Mouse (Mus musculus): ENCODE data around the gene Atxn2. TPM values are rescaled to one million over a fixed set of nuclear protein-coding genes. Genes with fewer than 3 reads are reported as not detected.
A peak's percentile ranks its signal among the peaks of the same experiment; 100 is the strongest.

Atxn2 gene
- polyA plus RNA-seq, 1 experiment from 2014 or later: 53.2 TPM

GRCm38 (mm10) chr5:121848035-121848519, 136.9 kb downstream of the Atxn2 start:
- under 1% methylated on average over 17 of the region's 17 CpGs for WGBS
- Histone ChIP-seq H3K27me3 (peaks cover 25% of the 10 kb centered on the region), H3K9ac (peak overlapping the region; percentile 89), H3K4me3 (peak overlapping the region; percentile 88), H3K36me3 (peaks cover 23% of the 10 kb centered on the region), H3K4me2 (peak overlapping the region; percentile 81), H3K9me3 (no peaks in the 10 kb centered on the region), H3K27ac (peak overlapping the region; percentile 83), H3K4me1 (peaks cover 33% of the 10 kb centered on the region)
- no peak for ATAC-seq (ENCODE audit: insufficient number of reproducible peaks, insufficient read depth, low FRiP score, low TSS enrichment, low read depth)

- Histone ChIP-seq H3K4me3 (peak within 1 kb of the TSS; percentile 88), H3K27ac (peak within 1 kb of the TSS; percentile 83)
Observed at GRCm38 (mm10) chr5:121848743-121849142, 137.6 kb downstream of the Atxn2 start, which contains the start of gene Pheta1. Pheta1 (plus strand) TSS chr5:121848984.

GRCm38 (mm10) chr5:121849478-121850349, 138.6 kb downstream of the Atxn2 start:
- Histone ChIP-seq H3K27me3 (peaks cover 10% of the 10 kb centered on the region), H3K9me3 (no peaks in the 10 kb centered on the region), H3K4me1 (peaks cover 35% of the 10 kb centered on the region), H3K9ac (peak overlapping the region; percentile 89), H3K4me2 (peak overlapping the region; percentile 81), H3K36me3 (peaks cover 40% of the 10 kb centered on the region), H3K27ac (no peak overlapping the region), H3K4me3 (peak overlapping the region; percentile 88)
- no peak for ATAC-seq (ENCODE audit: insufficient number of reproducible peaks, insufficient read depth, low FRiP score, low TSS enrichment, low read depth)
- WGBS: 33% methylated on average over 20 of the region's 20 CpGs

More at GRCm38 (mm10) chr5:121848743-121849142, 137.6 kb downstream of the Atxn2 start, which contains the start of gene Pheta1:
- Histone ChIP-seq H3K27me3 (peaks cover 18% of the 10 kb centered on the region), H3K9me3 (no peaks in the 10 kb centered on the region), H3K4me1 (peaks cover 32% of the 10 kb centered on the region), H3K4me2 (peak within 1 kb of the TSS; percentile 81), H3K9ac (peak within 1 kb of the TSS; percentile 89), H3K36me3 (peaks cover 30% of the 10 kb centered on the region)
- peak; percentile 78 for ATAC-seq (ENCODE audit: insufficient number of reproducible peaks, insufficient read depth, low FRiP score, low TSS enrichment, low read depth)
- WGBS: 1% methylated on average over 42 of the region's 42 CpGs

GRCm38 (mm10) chr5:121853368-121854051, 142.4 kb downstream of the Atxn2 start:
- Histone ChIP-seq H3K27ac (peak overlapping the region; percentile 16; the same call in 1 of the 2 replicates), H3K4me2 (no peak overlapping the region), H3K4me3 (no peak overlapping the region), H3K9me3 (no peaks in the 10 kb centered on the region), H3K9ac (no peak overlapping the region), H3K36me3 (peaks cover 61% of the 10 kb centered on the region), H3K4me1 (peaks cover 28% of the 10 kb centered on the region), H3K27me3 (no peaks in the 10 kb centered on the region)
- 86% methylated on average over 9 of the region's 9 CpGs for WGBS
- no peak for ATAC-seq (ENCODE audit: insufficient number of reproducible peaks, insufficient read depth, low FRiP score, low TSS enrichment, low read depth)

GRCm38 (mm10) chr5:121854768-121855167, 143.6 kb downstream of the Atxn2 start:
- 74% methylated on average over 10 of the region's 10 CpGs for WGBS

GRCm38 (mm10) chr5:121856740-121857139, 145.6 kb downstream of the Atxn2 start:
- peaks cover 6% of the 10 kb centered on the region; the same call in 1 of the 2 replicates for H3K4me1 ChIP-seq
- WGBS: 85% methylated on average over 11 of the region's 11 CpGs
- no peak overlapping the region for H3K9ac ChIP-seq
- H3K27ac ChIP-seq: no peak overlapping the region
- no peak for ATAC-seq (ENCODE audit: insufficient number of reproducible peaks, insufficient read depth, low FRiP score, low TSS enrichment, low read depth)
- H3K9me3 ChIP-seq: peaks cover 6% of the 10 kb centered on the region; the same call in 1 of the 2 replicates
- no peak overlapping the region for H3K4me3 ChIP-seq
- no peaks in the 10 kb centered on the region for H3K27me3 ChIP-seq
- H3K36me3 ChIP-seq: peaks cover 66% of the 10 kb centered on the region
- H3K4me2 ChIP-seq: no peak overlapping the region

More at GRCm38 (mm10) chr5:121854768-121855167, 143.6 kb downstream of the Atxn2 start:
- H3K27ac ChIP-seq: no peak overlapping the region
- no peak for ATAC-seq (ENCODE audit: insufficient number of reproducible peaks, insufficient read depth, low FRiP score, low TSS enrichment, low read depth)
- H3K4me3 ChIP-seq: no peak overlapping the region
- H3K9me3 ChIP-seq: no peaks in the 10 kb centered on the region
- H3K4me1 ChIP-seq: peaks cover 25% of the 10 kb centered on the region
- H3K4me2 ChIP-seq: no peak overlapping the region
- no peaks in the 10 kb centered on the region for H3K27me3 ChIP-seq
- H3K36me3 ChIP-seq: peaks cover 64% of the 10 kb centered on the region
- H3K9ac ChIP-seq: no peak overlapping the region

GRCm38 (mm10) chr5:121858427-121858826, 147.3 kb downstream of the Atxn2 start:
- 88% methylated on average over 12 of the region's 12 CpGs for WGBS
- H3K9ac ChIP-seq: no peak overlapping the region
- no peak overlapping the region for H3K4me2 ChIP-seq
- H3K27ac ChIP-seq: no peak overlapping the region
- H3K36me3 ChIP-seq: peaks cover 49% of the 10 kb centered on the region
- no peaks in the 10 kb centered on the region for H3K27me3 ChIP-seq
- peaks cover 6% of the 10 kb centered on the region; the same call in 1 of the 2 replicates for H3K4me1 ChIP-seq
- peaks cover 6% of the 10 kb centered on the region; the same call in 1 of the 2 replicates for H3K9me3 ChIP-seq
- ATAC-seq (ENCODE audit: insufficient number of reproducible peaks, insufficient read depth, low FRiP score, low TSS enrichment, low read depth): no peak
- no peak overlapping the region for H3K4me3 ChIP-seq

GRCm38 (mm10) chr5:121861964-121862363, 150.8 kb downstream of the Atxn2 start:
- peaks cover 21% of the 10 kb centered on the region for H3K36me3 ChIP-seq
- peaks cover 6% of the 10 kb centered on the region; the same call in 1 of the 2 replicates for H3K9me3 ChIP-seq
- no peak for ATAC-seq (ENCODE audit: insufficient number of reproducible peaks, insufficient read depth, low FRiP score, low TSS enrichment, low read depth)

GRCm38 (mm10) chr5:121864330-121864729, 153.2 kb downstream of the Atxn2 start:
- Histone ChIP-seq H3K9me3 (peaks cover 6% of the 10 kb centered on the region; the same call in 1 of the 2 replicates), H3K27ac (no peak overlapping the region), H3K4me1 (0 out of 2 replicates have a peak, but pooled peaks cover 4% of the 10 kb centered on the region), H3K4me2 (peak overlapping the region; percentile 39; the same call in 1 of the 2 replicates), H3K27me3 (no peaks in the 10 kb centered on the region; the same call in 1 of the 2 replicates), H3K9ac (no peak overlapping the region), H3K4me3 (no peak overlapping the region), H3K36me3 (peaks cover 13% of the 10 kb centered on the region)
- ATAC-seq (ENCODE audit: insufficient number of reproducible peaks, insufficient read depth, low FRiP score, low TSS enrichment, low read depth): no peak
- WGBS: 13% methylated on average over 7 of the region's 11 CpGs

More at GRCm38 (mm10) chr5:121861964-121862363, 150.8 kb downstream of the Atxn2 start:
- Histone ChIP-seq H3K9ac (no peak overlapping the region), H3K27me3 (no peaks in the 10 kb centered on the region; the same call in 1 of the 2 replicates), H3K4me2 (no peak overlapping the region), H3K4me3 (no peak overlapping the region), H3K4me1 (0 out of 2 replicates have a peak, but pooled peaks cover 4% of the 10 kb centered on the region), H3K27ac (no peak overlapping the region)
- 45% methylated on average over 5 of the region's 5 CpGs for WGBS

Measured in embryonic facial prominence, embryonic 13.5 days (tissue).